Mouse (Mus musculus) Patski (cell line): ENCODE results near the gene Sebox. TPM values are rescaled to one million over a fixed set of nuclear protein-coding genes. Genes with fewer than 3 reads are reported as not detected.
A peak's percentile ranks its signal among the peaks of the same experiment; 100 is the strongest.
"Not testable (repeated sequence)": the region's sequence is repeated elsewhere in the genome, so short reads cannot be mapped to it uniquely, and the experiment has no call there.

Source experiments
- ATAC-seq: fragments of 100-300 bp; one replicate; pipeline ENCODE4 v1.8.0; 2021
- CTCF ChIA-PET: fragments of 350-600 bp; sonication (Branson Sonifier 250); formaldehyde crosslinking; loops from one replicate; lab custom pipeline; 2022; ENCODE audit warnings: inconsistent platforms; lab: Charles Lee
- POLR2A ChIA-PET: fragments of 350-600 bp; sonication (Branson Sonifier 250); formaldehyde crosslinking; loops from one replicate; lab custom pipeline; 2022; ENCODE audit warnings: antibody characterized with exemption, inconsistent platforms; lab: Charles Lee
- DNase-seq: peaks from one replicate; pipeline ENCODE4 v3.0.0-alpha.2; 2011; ENCODE audit warnings: low read depth, low spot score
- H3K27me3 ChIP-seq: fragments of 371-371 bp; one replicate; pipeline ENCODE4 v1.5.1; 2021
- CTCF ChIP-seq: fragments of 100-300 bp; IDR thresholded peaks from one replicate; pipeline ENCODE4 v1.5.1; 2021
- in situ Hi-C: fragments of 300-500 bp; cut with MboI; formaldehyde crosslinking; loops from 3 replicates; pipeline ENCODE4 v1.11.1; 2018; ENCODE audit warnings: low pct_unique_long_range_greater_than_20kb, mixed read lengths
- polyA plus RNA-seq: library from polyadenylated mRNA; unstranded; gene quantifications from one replicate; pipeline ENCODE4 v1.2.3, GENCODE M21; 2021

Gene Sebox
- polyA plus RNA-seq, 1 experiment from 2014 or later: not detected

GRCm38 (mm10) chr11:78530001-78530400 lies 26.8 kb downstream of the Sebox start:
- DNase-seq: no peak
- no peak for ATAC-seq
- TF ChIP-seq CTCF: no peak
- ChIA-PET CTCF (no interaction called here), POLR2A (no interaction called here)
- H3K27me3 ChIP-seq: no peaks in the 10 kb centered on the region
- in situ Hi-C loops: no loop called here

- TF ChIP-seq CTCF: no peak
- no peak for DNase-seq
- ChIA-PET POLR2A (no interaction called here), CTCF (no interaction called here)
- no peak for ATAC-seq
- in situ Hi-C loops: no loop called here
- no peaks in the 10 kb centered on the region for H3K27me3 ChIP-seq
Observed at GRCm38 (mm10) chr11:78531046-78531445, 27.8 kb downstream of the Sebox start.

GRCm38 (mm10) chr11:78531515-78531914 lies 28.3 kb downstream of the Sebox start:
- CTCF ChIA-PET: not testable (repeated sequence)

GRCm38 (mm10) chr11:78534516-78534915 lies 31.3 kb downstream of the Sebox start:
- ChIA-PET POLR2A (no interaction called here), CTCF (interaction anchor here (1.3 to 1.7 kb wide), 3 partner anchors 10 to 135 kb away, joined by 4 to 10 read pairs (median 6); no protein-coding TSS in a partner anchor)
- no peaks in the 10 kb centered on the region for H3K27me3 ChIP-seq
- no peak for TF ChIP-seq CTCF
- DNase-seq (no peak), ATAC-seq (no peak)
- in situ Hi-C loops: no loop called here

More at GRCm38 (mm10) chr11:78531515-78531914, 28.3 kb downstream of the Sebox start:
- POLR2A ChIA-PET, DNase-seq, in situ Hi-C loops, H3K27me3 ChIP-seq, ATAC-seq: not testable (repeated sequence)

GRCm38 (mm10) chr11:78535376-78536079 lies 32.3 kb downstream of the Sebox start:
- DNase-seq (no peak), ATAC-seq (no peak)
- ChIA-PET POLR2A (no interaction called here), CTCF (interaction anchor here (1.3 to 1.7 kb wide), 3 partner anchors 11 to 136 kb away, joined by 4 to 10 read pairs (median 6); no protein-coding TSS in a partner anchor)
- no peaks in the 10 kb centered on the region for H3K27me3 ChIP-seq
- TF ChIP-seq CTCF: no peak
- in situ Hi-C loops: no loop called here

- H3K27me3 ChIP-seq: no peaks in the 10 kb centered on the region
- in situ Hi-C loops: no loop called here
- ATAC-seq (peak; percentile 92), DNase-seq (peak; percentile 94)
- no peak for TF ChIP-seq CTCF
- CTCF ChIA-PET: interaction anchor here (1.6 to 1.7 kb wide), 2 partner anchors 11 to 14 kb away, joined by 6 to 10 read pairs; no protein-coding TSS in a partner anchor
- POLR2A ChIA-PET: interaction anchor here (0.9 kb wide), 1 partner anchor 10 kb away, joined by 3 read pairs; no protein-coding TSS in a partner anchor
Observed at GRCm38 (mm10) chr11:78536080-78536689, 32.9 kb downstream of the Sebox start, which contains the start of the genes Tnfaip1 and Ift20. Gene Tnfaip1, minus strand, starts transcription at chr11:78536332. Gene Ift20, plus strand, starts transcription at chr11:78536361.

- no peaks in the 10 kb centered on the region for H3K27me3 ChIP-seq
- in situ Hi-C loops: no loop called here
- CTCF ChIA-PET: no interaction called here
- no peak for DNase-seq
- POLR2A ChIA-PET: interaction anchor here (0.9 kb wide), 1 partner anchor 9 kb away, joined by 3 read pairs; no protein-coding TSS in a partner anchor
- ATAC-seq: peak; percentile 7
- TF ChIP-seq CTCF: no peak
Observed at GRCm38 (mm10) chr11:78536690-78537084, 33.4 kb downstream of the Sebox start.

- ChIA-PET CTCF (no interaction called here), POLR2A (interaction anchor here (1.6 kb wide), 1 partner anchor 16 kb away, joined by 3 read pairs; no protein-coding TSS in a partner anchor)
Observed at GRCm38 (mm10) chr11:78540358-78540757, 37.1 kb downstream of the Sebox start.

GRCm38 (mm10) chr11:78544449-78545111 lies 41.3 kb downstream of the Sebox start:
- in situ Hi-C loops: no loop called here
- TF ChIP-seq CTCF: no peak
- CTCF ChIA-PET: interaction anchor here (0.8 to 1.8 kb wide), 4 partner anchors 9 to 283 kb away, joined by 3 to 7 read pairs (median 3); no protein-coding TSS in a partner anchor
- no peaks in the 10 kb centered on the region for H3K27me3 ChIP-seq
- POLR2A ChIA-PET: no interaction called here
- ATAC-seq (no peak), DNase-seq (no peak)

More at GRCm38 (mm10) chr11:78540358-78540757, 37.1 kb downstream of the Sebox start:
- H3K27me3 ChIP-seq: no peaks in the 10 kb centered on the region
- in situ Hi-C loops: no loop called here
- DNase-seq: no peak
- no peak for ATAC-seq
- TF ChIP-seq CTCF: no peak

- in situ Hi-C loops: no loop called here
- POLR2A ChIA-PET: no interaction called here
- CTCF ChIA-PET: interaction anchor here (0.8 to 1.8 kb wide), 6 partner anchors 9 to 283 kb away, joined by 3 to 7 read pairs (median 3); partner anchors contain the start of gene Vtn
- ATAC-seq (no peak), DNase-seq (no peak)
- TF ChIP-seq CTCF: no peak
- no peaks in the 10 kb centered on the region for H3K27me3 ChIP-seq
Observed at GRCm38 (mm10) chr11:78545181-78545580, 41.9 kb downstream of the Sebox start.
